Mouse (Mus musculus) hindbrain, embryonic 12.5 days (tissue): ENCODE results near the gene Rasl11a. TPM values are rescaled to one million over a fixed set of nuclear protein-coding genes. Genes with fewer than 3 reads are reported as not detected.

Experiments
- ATAC-seq: fragments of 200-750 bp; cut with Nextera tagmentation; 2 replicates; pipeline ENCODE4 v1.8.0; 2017; ENCODE audit warnings: moderate TSS enrichment; ENCODE audit not compliant: low FRiP score
- H3K27ac ChIP-seq: fragments of 300-500 bp; sonication (generic); 2 replicates; pipeline ENCODE4 v1.5.1; 2016; ENCODE audit warnings: mild to moderate bottlenecking
- H3K27me3 ChIP-seq: fragments of 300-500 bp; sonication (generic); 2 replicates; pipeline ENCODE4 v1.6.1; 2016; ENCODE audit warnings: mild to moderate bottlenecking
- H3K36me3 ChIP-seq: fragments of 300-500 bp; sonication (generic); 2 replicates; pipeline ENCODE4 v1.6.1; 2016; ENCODE audit warnings: mild to moderate bottlenecking
- H3K4me1 ChIP-seq: fragments of 300-500 bp; sonication (generic); 2 replicates; pipeline ENCODE4 v1.6.1; 2016
- H3K4me2 ChIP-seq: fragments of 300-500 bp; sonication (generic); replicated peaks from 2 replicates; pipeline ENCODE4 v1.6.1; 2016; ENCODE audit warnings: mild to moderate bottlenecking
- H3K4me3 ChIP-seq: fragments of 300-500 bp; sonication (generic); 2 replicates; pipeline ENCODE4 v1.5.1; 2016; ENCODE audit warnings: mild to moderate bottlenecking
- H3K9ac ChIP-seq: fragments of 300-500 bp; sonication (generic); 2 replicates; pipeline ENCODE4 v1.6.1; 2016; ENCODE audit warnings: mild to moderate bottlenecking, moderate library complexity
- H3K9me3 ChIP-seq: fragments of 300-500 bp; sonication (generic); replicated peaks from 2 replicates; pipeline ENCODE4 v1.6.1; 2016; ENCODE audit warnings: mild to moderate bottlenecking
- WGBS: fragments of 180-500 bp; shearing (Covaris S2); methylation state at CpG from one replicate; pipeline ENCODE4 v1.1.7; 2016; 5-methylcytosine and 5-hydroxymethylcytosine counted together
- polyA plus RNA-seq: library from polyadenylated mRNA; unstranded; fragments of >200 nt; fragmentation: Nextera tagmentation; extraction: Ambion mirVana; gene quantifications from 2 replicates; pipeline ENCODE4 v1.2.1, GENCODE M21; 2016

The Rasl11a gene
- polyA plus RNA-seq, 1 experiment from 2014 or later, result 13.4 TPM

GRCm38 (mm10) chr5:146848936-146849582 lies 4.2 kb downstream of the Rasl11a start:
- H3K4me2 ChIP-seq, result no peak overlapping the region
- no peak overlapping the region for H3K4me3 ChIP-seq
- ATAC-seq, result no peak
- H3K9me3 ChIP-seq, result no peaks in the 10 kb centered on the region
- no peak overlapping the region for H3K9ac ChIP-seq
- WGBS, result 95% methylated on average over 4 of the region's 4 CpGs
- no peak overlapping the region for H3K27ac ChIP-seq
- H3K27me3 ChIP-seq, result no peaks in the 10 kb centered on the region
- H3K36me3 ChIP-seq, result no peaks in the 10 kb centered on the region
- peaks cover 12% of the 10 kb centered on the region for H3K4me1 ChIP-seq

GRCm38 (mm10) chr5:146856106-146856505 lies 11.2 kb downstream of the Rasl11a start:
- no peak overlapping the region for H3K4me2 ChIP-seq
- ATAC-seq, result no peak
- H3K4me1 ChIP-seq, result no peaks in the 10 kb centered on the region
- no peak overlapping the region for H3K27ac ChIP-seq
- H3K9me3 ChIP-seq, result no peaks in the 10 kb centered on the region
- peaks cover 3% of the 10 kb centered on the region; the same call in 1 of the 2 replicates for H3K27me3 ChIP-seq
- WGBS, result 91% methylated on average over 3 of the region's 3 CpGs
- no peaks in the 10 kb centered on the region for H3K36me3 ChIP-seq
- H3K9ac ChIP-seq, result no peak overlapping the region
- H3K4me3 ChIP-seq, result no peak overlapping the region

GRCm38 (mm10) chr5:146857620-146858019 lies 12.7 kb downstream of the Rasl11a start:
- no peak overlapping the region for H3K27ac ChIP-seq
- H3K4me1 ChIP-seq, result no peaks in the 10 kb centered on the region
- peaks cover 3% of the 10 kb centered on the region; the same call in 1 of the 2 replicates for H3K27me3 ChIP-seq
- ATAC-seq, result no peak
- 77% methylated on average over 8 of the region's 8 CpGs for WGBS
- no peak overlapping the region for H3K4me3 ChIP-seq
- H3K36me3 ChIP-seq, result no peaks in the 10 kb centered on the region
- no peaks in the 10 kb centered on the region for H3K9me3 ChIP-seq
- no peak overlapping the region for H3K4me2 ChIP-seq
- H3K9ac ChIP-seq, result no peak overlapping the region

DNA sequence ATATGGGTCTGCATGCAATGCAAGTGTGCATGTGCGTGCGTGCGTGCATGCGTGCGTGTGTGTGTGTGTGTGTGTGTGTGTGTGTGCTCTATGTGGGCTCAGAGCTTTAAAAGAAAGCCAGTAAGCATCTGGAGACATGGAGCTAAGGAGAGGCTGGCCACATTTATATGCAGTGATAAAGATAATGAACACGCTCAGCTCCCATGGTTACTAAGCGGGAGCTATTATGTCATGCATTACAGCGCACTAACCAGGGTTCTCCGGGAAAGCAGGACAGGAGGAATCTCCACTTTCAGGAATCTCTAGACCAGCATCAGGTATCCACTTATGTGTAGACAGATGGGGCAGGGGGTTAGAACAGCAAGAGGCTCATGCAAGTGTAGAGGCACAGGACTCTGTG lies 13.9 kb downstream of the Rasl11a start:
- Histone ChIP-seq H3K27me3 (peaks cover 3% of the 10 kb centered on the region; the same call in 1 of the 2 replicates), H3K4me3 (no peak overlapping the region), H3K9ac (no peak overlapping the region), H3K4me1 (no peaks in the 10 kb centered on the region), H3K4me2 (no peak overlapping the region), H3K27ac (0 out of 2 replicates have a peak overlapping the region, but pooled peaks have one; percentile 0), H3K36me3 (no peaks in the 10 kb centered on the region), H3K9me3 (no peaks in the 10 kb centered on the region)
- no peak; the same call in 1 of the 2 replicates for ATAC-seq
- 91% methylated on average over 9 of the region's 9 CpGs for WGBS

- Histone ChIP-seq H3K9ac (no peak overlapping the region), H3K36me3 (no peaks in the 10 kb centered on the region), H3K4me3 (no peak overlapping the region), H3K4me1 (no peaks in the 10 kb centered on the region), H3K27me3 (peaks cover 3% of the 10 kb centered on the region; the same call in 1 of the 2 replicates), H3K27ac (0 out of 2 replicates have a peak overlapping the region, but pooled peaks have one; percentile 0), H3K9me3 (no peaks in the 10 kb centered on the region), H3K4me2 (no peak overlapping the region)
- ATAC-seq, result no peak
- WGBS, result 61% methylated on average over 8 of the region's 8 CpGs
Measured at GRCm38 (mm10) chr5:146859246-146859645, 14.4 kb downstream of the Rasl11a start.

GRCm38 (mm10) chr5:146860222-146860998 lies 15.5 kb downstream of the Rasl11a start:
- Histone ChIP-seq H3K4me2 (no peak overlapping the region), H3K36me3 (no peaks in the 10 kb centered on the region), H3K4me1 (no peaks in the 10 kb centered on the region), H3K27ac (no peak overlapping the region), H3K4me3 (no peak overlapping the region), H3K9ac (no peak overlapping the region), H3K27me3 (peaks cover 3% of the 10 kb centered on the region; the same call in 1 of the 2 replicates), H3K9me3 (no peaks in the 10 kb centered on the region)
- no peak for ATAC-seq
- 80% methylated on average over 18 of the region's 18 CpGs for WGBS

DNA sequence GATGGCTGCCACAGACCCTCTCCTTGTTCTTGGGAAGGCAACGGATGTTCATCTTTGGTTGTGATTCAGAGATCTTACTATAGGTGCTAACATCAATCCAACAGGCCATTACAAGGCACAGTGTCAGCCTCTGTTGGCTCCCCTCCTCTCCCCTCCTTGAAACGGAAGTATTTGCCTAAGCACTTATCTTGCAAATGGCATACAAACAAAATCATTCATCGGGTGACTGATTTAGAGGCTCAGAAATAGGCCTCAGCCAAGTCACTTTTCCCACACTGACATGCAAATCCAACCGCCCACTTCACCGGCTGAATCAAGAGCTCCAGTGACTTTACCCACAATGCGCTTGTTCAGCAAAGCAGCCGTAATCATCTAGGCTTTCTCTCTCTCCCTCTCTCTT lies 16.7 kb downstream of the Rasl11a start:
- 48% methylated on average over 7 of the region's 7 CpGs for WGBS
- no peak overlapping the region for H3K27ac ChIP-seq
- no peaks in the 10 kb centered on the region for H3K4me1 ChIP-seq
- ATAC-seq, result no peak
- H3K9ac ChIP-seq, result no peak overlapping the region
- H3K4me2 ChIP-seq, result no peak overlapping the region
- no peaks in the 10 kb centered on the region for H3K9me3 ChIP-seq
- H3K27me3 ChIP-seq, result peaks cover 3% of the 10 kb centered on the region; the same call in 1 of the 2 replicates
- no peak overlapping the region for H3K4me3 ChIP-seq
- no peaks in the 10 kb centered on the region for H3K36me3 ChIP-seq

GRCm38 (mm10) chr5:146865511-146865910 lies 20.6 kb downstream of the Rasl11a start:
- Histone ChIP-seq H3K9ac (no peak overlapping the region), H3K4me2 (no peak overlapping the region), H3K27me3 (peaks cover 2% of the 10 kb centered on the region; the same call in 1 of the 2 replicates), H3K4me3 (no peak overlapping the region), H3K27ac (no peak overlapping the region), H3K36me3 (no peaks in the 10 kb centered on the region), H3K9me3 (0 out of 2 replicates have a peak, but pooled peaks cover 2% of the 10 kb centered on the region), H3K4me1 (peaks cover 7% of the 10 kb centered on the region)
- 73% methylated on average over 4 of the region's 4 CpGs for whole genome bisulfite sequencing
- ATAC-seq, result no peak

- no peak overlapping the region for H3K4me3 ChIP-seq
- H3K4me2 ChIP-seq, result no peak overlapping the region
- 0 out of 2 replicates have a peak, but pooled peaks cover 6% of the 10 kb centered on the region for H3K9me3 ChIP-seq
- H3K27me3 ChIP-seq, result no peaks in the 10 kb centered on the region
- WGBS, result 91% methylated on average over 2 of the region's 2 CpGs
- H3K9ac ChIP-seq, result no peak overlapping the region
- no peak for ATAC-seq
- no peak overlapping the region for H3K27ac ChIP-seq
- H3K36me3 ChIP-seq, result no peaks in the 10 kb centered on the region
- H3K4me1 ChIP-seq, result peaks cover 7% of the 10 kb centered on the region
Measured at GRCm38 (mm10) chr5:146866277-146866676, 21.4 kb downstream of the Rasl11a start.

- Histone ChIP-seq H3K9ac (peak overlapping the region; percentile 41; the same call in 1 of the 2 replicates), H3K9me3 (0 out of 2 replicates have a peak, but pooled peaks cover 6% of the 10 kb centered on the region), H3K4me1 (peaks cover 7% of the 10 kb centered on the region), H3K4me3 (peak overlapping the region; percentile 15), H3K4me2 (peak overlapping the region; percentile 46), H3K27me3 (no peaks in the 10 kb centered on the region), H3K27ac (peak overlapping the region; percentile 23; the same call in 1 of the 2 replicates), H3K36me3 (no peaks in the 10 kb centered on the region)
- no peak; the same call in 1 of the 2 replicates for ATAC-seq
- WGBS, result 8% methylated on average over 19 of the region's 19 CpGs
Measured at GRCm38 (mm10) chr5:146867246-146867945, 22.5 kb downstream of the Rasl11a start.

- Histone ChIP-seq H3K27me3 (no peaks in the 10 kb centered on the region), H3K9ac (peak overlapping the region; percentile 41; the same call in 1 of the 2 replicates), H3K4me2 (peak overlapping the region; percentile 46), H3K4me3 (0 out of 2 replicates have a peak overlapping the region, but pooled peaks have one; percentile 15), H3K4me1 (peaks cover 7% of the 10 kb centered on the region), H3K36me3 (no peaks in the 10 kb centered on the region), H3K27ac (peak overlapping the region; percentile 23; the same call in 1 of the 2 replicates), H3K9me3 (0 out of 2 replicates have a peak, but pooled peaks cover 6% of the 10 kb centered on the region)
- WGBS, result 8% methylated on average over 4 of the region's 4 CpGs
- no peak; the same call in 1 of the 2 replicates for ATAC-seq
Measured at GRCm38 (mm10) chr5:146867946-146868314, 23.1 kb downstream of the Rasl11a start.
